Mouse (Mus musculus) small intestine, adult 2 months (tissue): ENCODE measurements around the gene Slc16a12.

Experiments
- CTCF ChIP-seq: fragments of 200-500 bp; IDR thresholded peaks from 2 replicates; pipeline ENCODE4 v1.5.1; 2012; ENCODE audit warnings: low read depth, mild to moderate bottlenecking, control low read depth, inconsistent platforms, low read length, moderate library complexity, mixed read lengths; ENCODE audit not compliant: insufficient replicate concordance, insufficient read length; ENCODE audit errors: extremely low read depth
- POLR2A ChIP-seq: fragments of 200-500 bp; IDR thresholded peaks from 2 replicates; pipeline ENCODE4 v1.6.1; 2012; ENCODE audit warnings: low read depth, mild to moderate bottlenecking, control low read depth, inconsistent platforms, low read length, moderate library complexity

- TF ChIP-seq POLR2A, result no peak
- TF ChIP-seq CTCF, result no peak
These were observed 22.5 kb downstream of the Slc16a12 start for GRCm38 (mm10) chr19:34724598-34724997.
